Mouse (Mus musculus): ENCODE data around the gene BC030867.
A peak's percentile ranks its signal among the peaks of the same experiment; 100 is the strongest.

BC030867 gene

DNA sequence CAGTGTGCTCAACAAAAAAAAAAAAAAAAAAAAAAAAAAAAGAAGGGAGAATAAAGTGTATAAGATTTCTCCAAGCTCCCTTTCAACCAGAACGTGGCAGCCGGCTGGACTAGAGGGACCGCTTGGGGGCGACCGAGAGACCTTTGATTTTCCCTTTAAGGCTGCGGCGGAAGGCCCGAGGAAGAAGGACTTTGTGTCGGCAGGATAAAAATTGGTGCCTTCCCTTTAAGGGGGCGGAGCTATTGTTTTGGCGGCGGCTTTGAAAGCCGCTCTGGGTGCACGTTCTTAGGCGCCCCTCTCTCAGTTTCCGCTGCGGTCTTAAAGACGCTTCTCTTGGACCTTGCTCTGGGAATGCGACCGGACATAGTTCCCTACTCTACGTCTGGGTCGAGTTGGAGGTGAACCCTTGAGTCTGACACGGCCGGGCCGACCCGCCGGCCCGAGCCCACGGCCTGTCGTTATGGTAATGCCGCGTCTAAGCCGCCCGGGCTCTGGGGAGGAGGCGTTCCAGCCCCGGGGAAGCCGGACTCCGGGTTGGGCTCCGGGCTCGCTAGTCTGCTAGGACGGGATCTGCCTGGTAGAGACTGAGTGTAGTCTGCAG lies at the start of gene BC030867:
Gene BC030867, plus strand, starts transcription at position 253 of the 601 bp plus-strand sequence.
- DNase-seq (ENCODE audit: low spot score in 2 of 2): peak; percentile 94

DNA sequence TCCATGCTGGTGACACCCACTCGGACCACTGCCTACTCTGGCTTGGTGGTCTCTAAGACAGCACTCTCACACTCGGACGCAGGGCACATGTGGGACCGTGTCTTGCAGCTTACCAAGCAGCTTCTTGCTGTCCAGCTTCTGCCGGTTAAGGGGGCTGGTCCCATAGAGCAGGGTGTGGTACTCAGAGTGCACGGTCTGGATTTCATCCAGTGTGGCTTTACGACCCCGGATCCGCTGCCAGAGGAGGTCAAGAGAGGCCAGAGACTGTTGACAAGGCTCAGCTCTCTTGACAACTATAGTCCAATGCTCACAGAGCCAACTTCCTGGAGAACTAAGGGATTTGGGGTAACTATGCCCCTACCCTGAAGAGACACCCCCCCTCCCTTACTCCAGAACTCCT lies 48.8 kb upstream of the BC030867 start:
- no peak for DNase-seq (ENCODE audit: low spot score in 2 of 2)

DNA sequence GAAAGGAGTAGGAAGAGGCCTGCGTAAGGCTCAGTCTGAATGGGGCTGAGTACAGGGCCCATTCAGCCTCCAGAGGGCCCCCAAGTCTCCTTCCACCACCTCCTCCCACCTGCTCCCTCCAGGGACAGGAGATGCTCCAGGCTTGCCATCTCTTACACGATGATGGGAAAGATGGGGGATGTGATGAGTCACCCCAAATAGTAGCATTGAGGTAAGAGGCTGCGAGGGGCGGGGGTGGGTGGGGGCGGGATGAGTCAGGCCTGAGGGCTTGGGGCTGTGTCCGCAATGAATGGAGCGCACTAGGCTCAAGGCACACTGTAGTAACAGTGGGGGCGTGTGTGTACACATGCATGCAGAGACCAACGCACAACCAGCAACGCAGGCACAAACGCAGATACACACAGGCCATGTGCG lies 47.3 kb upstream of the BC030867 start:
- DNase-seq (ENCODE audit: low spot score in 2 of 2): peak in 1 of 2 experiments; percentile 61

DNA sequence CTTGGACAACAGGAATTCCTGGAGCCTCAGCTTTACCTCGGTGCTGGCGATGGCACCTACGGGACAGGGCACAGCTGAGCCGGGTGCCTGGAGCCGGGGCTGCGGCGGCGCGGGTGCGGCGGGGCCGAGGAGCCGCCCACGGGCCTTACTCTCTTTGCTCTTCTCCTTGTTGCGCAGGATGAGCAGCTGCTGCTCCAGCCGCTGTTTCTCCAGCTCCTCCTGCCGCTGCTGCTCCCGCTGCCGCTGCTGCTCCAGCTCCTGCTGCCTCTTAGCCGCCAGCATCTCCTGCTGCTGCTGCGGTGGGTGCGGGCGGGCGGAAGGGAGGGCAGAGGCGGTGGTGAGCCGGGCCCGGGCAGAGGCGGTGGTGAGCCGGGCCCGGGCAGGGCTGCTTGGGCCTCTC lies 42.2 kb upstream of the BC030867 start:
- no peak for DNase-seq (ENCODE audit: low spot score in 2 of 2)

GRCm38 (mm10) chr11:102207825-102208777 lies 40.6 kb upstream of the BC030867 start:
- DNase-seq (ENCODE audit: low spot score in 2 of 2): peak in 1 of 2 experiments; percentile 43

- no peak for DNase-seq (ENCODE audit: low spot score in 2 of 2)
These were observed 39.8 kb upstream of the BC030867 start for GRCm38 (mm10) chr11:102208846-102209245.

DNA sequence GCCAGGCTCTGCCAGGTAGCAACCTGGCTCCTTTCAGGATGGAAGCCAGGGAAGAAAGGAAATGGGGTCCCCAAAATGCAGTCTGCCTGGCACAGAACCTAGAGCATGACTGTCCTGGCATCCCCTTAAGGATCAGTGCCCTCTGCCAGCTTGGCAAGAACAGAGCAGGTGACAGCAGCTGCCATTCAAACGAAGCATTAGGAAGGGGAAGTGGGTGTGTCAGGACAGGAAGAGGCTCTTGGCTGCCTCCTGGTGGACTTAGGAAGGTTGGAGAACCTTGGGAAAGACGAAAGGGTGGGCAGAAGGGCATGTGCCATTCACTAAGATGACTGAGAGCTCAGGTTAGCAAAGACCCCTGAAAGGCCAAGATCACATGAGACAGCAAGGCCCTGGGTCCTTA lies 38.9 kb upstream of the BC030867 start:
- DNase-seq (ENCODE audit: low spot score in 2 of 2): no peak

GRCm38 (mm10) chr11:102210185-102210584 lies 38.5 kb upstream of the BC030867 start:
- no peak for DNase-seq (ENCODE audit: low spot score in 2 of 2)

GRCm38 (mm10) chr11:102211011-102211410 lies 37.7 kb upstream of the BC030867 start:
- DNase-seq (ENCODE audit: low spot score in 2 of 2): no peak

DNA sequence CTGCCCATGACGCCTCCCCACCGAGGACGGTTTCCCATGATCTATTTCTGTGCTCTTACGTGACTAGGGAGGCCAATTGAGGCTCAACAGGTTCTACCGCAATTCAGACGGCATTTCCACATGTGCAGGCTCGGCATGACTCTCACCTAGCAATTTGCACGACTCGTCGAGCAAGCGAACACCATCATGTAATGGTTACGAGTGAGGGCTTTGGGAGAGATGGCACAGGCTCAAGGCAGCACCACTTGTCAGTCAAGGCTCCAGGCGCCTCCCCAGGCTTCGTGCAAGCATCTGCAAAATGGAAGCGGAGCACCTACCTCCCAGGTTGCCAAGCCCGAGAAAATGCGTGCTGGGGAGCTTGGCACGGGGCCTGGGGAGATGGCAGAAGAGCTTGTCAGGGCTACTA lies 36.7 kb upstream of the BC030867 start:
- no peak for DNase-seq (ENCODE audit: low spot score in 2 of 2)

DNA sequence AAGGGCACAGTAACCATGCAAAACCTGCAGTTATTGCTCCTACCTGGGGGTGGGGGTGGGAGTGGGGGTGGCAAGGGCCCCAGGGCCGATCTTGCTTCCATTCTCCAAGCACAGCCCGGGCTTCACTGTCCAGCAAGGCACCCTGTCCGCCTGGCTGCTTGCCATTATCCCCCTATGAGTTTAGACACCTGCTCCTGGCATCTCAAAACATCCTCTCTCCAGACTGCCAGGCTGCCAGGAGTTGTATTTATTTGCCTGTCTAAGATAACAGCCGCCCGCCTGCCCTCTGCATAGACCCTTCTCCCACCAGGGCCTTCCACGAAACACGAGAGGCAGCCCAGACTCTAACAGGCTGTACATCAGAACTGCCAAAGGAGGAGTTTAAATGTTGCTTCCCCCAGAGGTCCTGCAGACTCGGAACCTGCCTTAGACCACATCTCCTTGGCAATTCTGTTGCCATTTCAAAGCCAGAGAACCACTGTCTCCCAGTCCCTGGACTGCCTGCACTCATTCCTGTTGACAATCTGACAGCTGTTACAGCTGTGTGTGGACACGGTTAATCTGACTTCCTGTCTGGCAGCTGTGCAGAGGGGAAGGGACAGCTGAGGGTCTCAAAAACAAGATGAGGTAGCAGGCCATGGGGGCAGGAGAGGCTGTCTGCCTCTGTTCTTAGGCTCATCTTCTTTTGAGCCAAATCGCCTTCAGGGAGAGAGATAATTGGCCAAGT lies 34.1 kb upstream of the BC030867 start:
- DNase-seq (ENCODE audit: low spot score in 2 of 2): no peak

DNA sequence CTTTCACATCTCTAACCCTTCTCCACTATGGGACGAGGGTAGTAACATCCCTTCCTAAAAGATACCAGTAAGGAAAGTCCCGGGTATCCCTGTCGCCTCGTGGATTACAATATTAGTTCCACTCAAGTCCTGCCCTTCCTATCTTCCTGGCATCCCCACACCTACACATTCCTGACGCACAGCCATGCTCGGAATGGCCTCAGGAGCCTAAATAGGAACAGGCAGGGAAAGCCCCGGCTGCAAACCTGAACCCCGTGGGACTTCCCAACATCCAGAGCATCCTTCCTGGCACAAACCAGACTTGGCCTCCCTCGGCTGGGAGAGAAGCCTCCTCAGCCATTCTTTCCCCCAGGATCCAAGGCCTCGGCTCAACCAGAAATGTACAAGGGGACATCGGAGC lies 33.2 kb upstream of the BC030867 start:
- no peak for DNase-seq (ENCODE audit: low spot score in 2 of 2)

- DNase-seq (ENCODE audit: low spot score in 2 of 2): peak in 1 of 2 experiments; percentile 44
These were observed 32.4 kb upstream of the BC030867 start for GRCm38 (mm10) chr11:102216056-102216885.

- DNase-seq (ENCODE audit: low spot score in 2 of 2): no peak
These were observed 31.8 kb upstream of the BC030867 start for GRCm38 (mm10) chr11:102216886-102217240.

- no peak for DNase-seq (ENCODE audit: low spot score in 2 of 2)
These were observed 31.3 kb upstream of the BC030867 start for GRCm38 (mm10) chr11:102217396-102217795.

GRCm38 (mm10) chr11:102217876-102218430 lies 30.7 kb upstream of the BC030867 start:
- DNase-seq (ENCODE audit: low spot score in 2 of 2): no peak

DNA sequence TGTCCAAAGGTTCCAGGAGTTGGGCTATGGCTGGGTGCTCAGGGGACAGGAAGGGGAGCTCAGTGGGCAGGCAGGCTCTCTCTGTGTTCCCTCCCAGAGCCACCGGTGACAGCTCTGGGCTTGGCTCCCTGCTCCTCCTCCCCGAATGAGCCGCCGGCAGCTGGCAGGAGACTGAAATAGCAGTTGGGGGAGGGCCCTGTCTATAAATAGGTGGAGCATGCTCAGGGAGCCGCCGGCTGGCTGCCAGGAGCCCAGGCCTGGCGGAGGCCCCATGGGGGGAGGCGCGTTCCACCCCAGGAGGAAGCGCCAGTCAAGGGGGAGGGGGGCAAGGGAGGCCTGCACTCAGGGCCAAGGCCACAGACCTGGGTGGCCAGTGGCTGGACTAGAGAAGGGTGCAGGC lies 29.9 kb upstream of the BC030867 start:
- DNase-seq (ENCODE audit: low spot score in 2 of 2): peak; percentile 96 to 97

DNA sequence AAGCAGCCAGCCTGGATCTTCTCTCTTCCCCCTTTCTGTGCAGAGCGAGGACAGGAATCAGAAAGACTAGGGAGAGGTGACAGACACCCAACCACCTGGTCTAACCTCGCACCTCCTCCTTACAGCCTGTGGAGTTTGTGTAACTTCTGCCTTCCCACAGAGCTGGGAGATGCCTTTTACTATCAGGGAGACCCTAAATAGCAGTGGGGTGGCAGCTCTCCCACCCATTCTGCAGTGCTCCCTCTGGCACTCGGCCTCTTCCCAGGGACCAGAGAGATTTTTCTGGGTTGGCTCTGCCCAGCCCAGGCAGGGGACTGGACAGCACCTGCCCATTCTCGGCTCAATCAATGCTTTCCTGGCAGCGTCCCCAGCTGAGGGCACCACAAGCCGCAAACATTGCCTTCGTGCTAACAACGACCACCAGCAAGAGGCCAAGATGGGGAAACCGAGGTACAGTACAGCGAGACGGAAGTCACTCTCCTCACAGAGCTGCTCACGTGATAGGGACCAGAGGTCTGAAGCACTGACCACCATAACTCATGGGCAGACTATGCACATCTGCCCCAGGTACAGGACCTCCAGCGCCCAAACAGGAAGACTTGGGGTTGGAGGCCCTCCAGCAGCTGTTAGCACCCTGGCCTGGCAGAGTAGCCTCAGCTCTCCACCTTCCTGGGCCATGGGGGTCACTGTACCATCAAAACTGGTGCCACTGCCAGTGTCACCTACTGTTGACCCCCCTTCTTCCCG lies 29.3 kb upstream of the BC030867 start:
- DNase-seq (ENCODE audit: low spot score in 2 of 2): peak in 1 of 2 experiments; percentile 79

GRCm38 (mm10) chr11:102219994-102220346 lies 28.7 kb upstream of the BC030867 start:
- DNase-seq (ENCODE audit: low spot score in 2 of 2): no peak

DNA sequence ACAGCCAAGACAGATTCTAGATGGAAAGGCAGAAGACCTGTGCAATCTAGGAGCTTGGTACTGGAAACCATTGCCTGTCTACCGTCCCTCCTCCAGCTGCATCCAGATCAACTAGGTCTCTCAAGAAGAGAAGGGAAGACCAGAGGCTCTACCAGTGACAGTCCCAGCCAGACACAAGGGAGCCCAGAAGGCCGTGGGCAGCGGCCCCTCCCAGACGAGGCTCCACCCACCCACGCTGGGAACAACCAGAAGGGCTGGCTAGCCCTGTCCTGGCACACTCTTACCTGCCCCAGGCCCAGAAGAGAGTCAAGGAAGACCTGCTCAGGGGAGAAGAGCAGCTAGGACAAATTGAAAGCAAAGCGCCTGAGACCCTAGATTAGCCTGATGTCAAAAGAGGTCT lies 28.2 kb upstream of the BC030867 start:
- no peak for DNase-seq (ENCODE audit: low spot score in 2 of 2)
